Mouse (Mus musculus) fat pad, adult 2 months (tissue): ENCODE data around the gene Dgkb.

Experiments
- DNase-seq: peaks from one replicate; pipeline ENCODE4 v3.0.0-alpha.2; 2011; ENCODE audit warnings: low read depth, low spot score; ENCODE audit errors: extremely low read depth

Gene Dgkb

GRCm38 (mm10) chr12:37817426-37817825, at the start of gene Dgkb:
Dgkb (plus strand) TSS chr12:37817726.
- no peak for DNase-seq

DNA sequence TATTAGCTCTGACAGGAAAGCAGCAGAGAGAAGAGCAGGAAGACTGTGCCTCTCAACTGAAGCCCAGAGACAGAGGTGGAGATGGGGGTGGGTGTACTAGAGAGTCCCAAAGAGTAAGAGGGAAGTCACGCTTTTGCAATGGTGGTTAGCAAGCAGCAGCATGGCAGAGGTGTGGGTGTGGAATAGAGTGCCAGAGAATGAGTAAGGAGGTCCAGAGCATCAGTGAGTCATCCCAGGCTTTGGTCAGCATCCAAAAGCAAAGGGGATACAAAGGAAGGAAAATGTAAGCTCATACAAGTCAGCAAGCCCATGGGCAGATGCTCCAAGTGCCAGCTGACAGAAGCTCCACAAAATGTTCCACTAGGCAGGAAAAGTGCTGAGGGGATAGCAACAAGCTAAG, 47.7 kb upstream of the Dgkb start:
- no peak for DNase-seq

GRCm38 (mm10) chr12:37773681-37774357, 43.7 kb upstream of the Dgkb start:
- no peak for DNase-seq

DNA sequence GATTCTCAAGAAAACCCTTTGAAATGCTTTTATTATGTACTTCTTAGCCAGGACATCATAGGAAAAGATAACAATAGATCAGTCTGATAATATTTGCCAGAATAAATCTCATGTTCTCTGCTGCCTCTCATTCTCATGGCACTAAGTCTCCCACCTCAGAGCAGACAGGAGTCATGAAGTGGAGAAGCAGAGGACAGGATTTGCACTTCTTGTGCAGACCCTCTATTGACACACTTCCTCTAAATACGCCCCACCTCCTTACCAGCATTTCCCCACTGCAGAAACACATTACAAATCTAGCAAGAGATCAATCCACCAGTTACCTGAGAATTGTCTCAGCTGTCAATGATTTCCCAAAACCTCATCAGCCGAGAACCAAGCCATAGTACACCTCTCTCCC, 42.9 kb upstream of the Dgkb start:
- DNase-seq, result no peak

DNA sequence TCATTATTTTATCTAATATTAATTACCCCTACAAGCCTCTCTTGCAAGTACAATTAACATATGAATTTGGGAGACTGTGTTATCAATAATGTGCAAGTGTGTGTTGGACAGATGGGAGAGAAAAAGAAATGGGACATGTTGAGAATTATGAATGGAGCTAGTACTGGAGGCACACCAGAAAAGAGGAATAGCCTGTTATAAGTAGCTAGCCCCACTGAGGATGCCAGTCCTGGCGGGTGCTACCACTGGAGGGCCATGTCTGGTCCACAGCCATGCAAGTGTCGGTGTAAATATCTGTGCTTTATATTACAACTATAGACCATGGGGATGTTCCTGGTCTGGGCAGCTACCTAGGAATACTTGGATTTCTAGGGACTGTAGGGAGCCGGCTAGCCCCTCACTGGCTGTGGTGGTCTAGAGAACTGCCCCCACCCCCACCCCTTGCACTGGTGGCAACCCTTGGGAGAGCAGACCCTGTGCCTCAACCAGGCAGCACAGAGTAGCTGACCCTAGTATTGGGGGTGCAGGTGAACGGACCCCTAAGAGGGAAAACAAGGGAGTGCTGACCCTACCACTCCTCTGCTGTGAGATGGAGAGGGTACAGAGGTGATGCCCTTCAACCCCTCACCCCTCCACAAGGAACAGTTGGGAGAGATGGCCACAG, 21.1 kb upstream of the Dgkb start:
- no peak for DNase-seq

DNA sequence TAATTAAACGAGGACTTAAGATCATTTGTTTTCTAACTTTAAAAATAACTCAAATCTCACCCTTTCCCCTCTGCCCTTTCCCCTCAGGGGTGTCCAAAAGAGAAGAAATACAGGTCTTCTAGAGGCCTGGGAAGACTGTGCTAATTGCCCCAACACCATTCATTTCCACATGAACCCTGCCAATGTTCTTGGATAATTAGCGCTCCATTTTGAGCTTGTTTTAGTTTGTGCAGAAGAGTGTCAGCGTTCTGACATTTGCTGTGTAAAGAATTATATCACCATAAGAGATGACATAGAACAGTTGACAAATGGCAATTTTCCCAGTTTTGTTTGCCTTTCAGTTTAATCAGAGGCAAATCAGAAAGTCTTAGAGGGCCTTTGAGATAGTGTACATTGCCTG, 3.4 kb upstream of the Dgkb start:
- no peak for DNase-seq

- DNase-seq, result no peak
Observed at GRCm38 (mm10) chr12:37821052-37821810, 3.7 kb downstream of the Dgkb start.

GRCm38 (mm10) chr12:37880042-37881017, 62.8 kb downstream of the Dgkb start:
- DNase-seq, result no peak

DNA sequence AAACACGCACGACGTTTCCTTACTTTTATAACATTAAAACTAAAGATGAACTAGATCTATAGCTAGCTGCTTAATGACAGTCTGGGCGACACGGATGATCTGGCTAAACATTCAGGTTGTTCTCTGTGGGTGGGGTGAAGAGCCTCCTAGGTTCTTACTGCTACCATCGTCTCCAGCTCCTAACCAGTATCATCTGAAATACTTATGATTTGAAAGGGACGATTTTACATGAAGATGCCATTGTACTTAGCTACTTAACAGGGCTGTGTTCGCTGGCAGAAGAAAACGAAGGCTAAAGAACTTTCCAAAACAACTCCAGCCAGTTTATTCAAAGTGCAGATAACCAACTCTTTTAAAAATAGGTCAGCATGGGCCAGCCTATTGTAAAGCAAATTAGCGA, 63.9 kb downstream of the Dgkb start:
- no peak for DNase-seq

- DNase-seq, result no peak
Observed at GRCm38 (mm10) chr12:37882796-37883195, 65.3 kb downstream of the Dgkb start.

GRCm38 (mm10) chr12:37883781-37884180, 66.3 kb downstream of the Dgkb start:
- no peak for DNase-seq

DNA sequence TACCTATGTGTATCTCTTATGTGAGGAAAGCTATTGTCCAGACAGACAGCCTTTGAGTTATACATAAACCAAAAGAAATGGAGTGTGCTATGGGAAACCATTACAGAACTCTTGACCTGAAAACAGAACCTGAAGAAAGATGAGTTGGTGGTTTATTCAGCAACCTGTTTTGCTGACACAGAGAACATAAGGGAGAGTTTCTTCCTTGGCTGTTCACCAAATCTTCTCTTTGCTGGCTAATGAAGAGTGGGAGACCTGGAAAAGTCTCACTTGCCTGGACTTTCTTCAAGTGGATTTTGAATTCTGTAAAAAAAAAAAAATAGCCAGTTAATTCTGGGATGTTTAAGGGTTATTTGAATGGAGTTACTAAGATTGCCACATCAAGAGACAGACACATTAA, 71.1 kb downstream of the Dgkb start:
- no peak for DNase-seq

GRCm38 (mm10) chr12:37889431-37889830, 71.9 kb downstream of the Dgkb start:
- no peak for DNase-seq

- DNase-seq, result no peak
Observed at GRCm38 (mm10) chr12:37891336-37891735, 73.8 kb downstream of the Dgkb start.

DNA sequence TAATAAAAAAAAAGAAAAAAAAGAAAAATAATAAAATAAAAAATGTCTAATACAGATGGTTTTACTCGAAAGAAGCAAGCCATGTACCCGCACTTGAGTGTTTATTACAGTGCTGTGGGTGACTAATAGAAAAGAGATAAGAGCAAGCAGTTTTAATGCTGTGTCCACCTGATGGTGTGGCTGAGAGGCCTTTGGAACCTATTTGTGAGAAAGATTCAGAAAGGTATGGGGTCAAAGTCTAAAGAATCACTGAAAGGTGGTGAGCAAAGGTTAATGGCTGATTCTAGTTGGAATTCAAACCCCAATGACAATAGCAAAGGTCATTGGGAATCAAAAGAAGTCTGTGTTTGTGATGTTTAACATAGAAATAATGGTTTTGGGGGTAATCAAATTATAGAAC, 124.6 kb downstream of the Dgkb start:
- DNase-seq, result no peak

- DNase-seq, result no peak
Observed at GRCm38 (mm10) chr12:37956193-37956592, 138.7 kb downstream of the Dgkb start.

- no peak for DNase-seq
Observed at GRCm38 (mm10) chr12:37971482-37971881, 154.0 kb downstream of the Dgkb start.

GRCm38 (mm10) chr12:37978498-37979187, 161.1 kb downstream of the Dgkb start:
- no peak for DNase-seq

DNA sequence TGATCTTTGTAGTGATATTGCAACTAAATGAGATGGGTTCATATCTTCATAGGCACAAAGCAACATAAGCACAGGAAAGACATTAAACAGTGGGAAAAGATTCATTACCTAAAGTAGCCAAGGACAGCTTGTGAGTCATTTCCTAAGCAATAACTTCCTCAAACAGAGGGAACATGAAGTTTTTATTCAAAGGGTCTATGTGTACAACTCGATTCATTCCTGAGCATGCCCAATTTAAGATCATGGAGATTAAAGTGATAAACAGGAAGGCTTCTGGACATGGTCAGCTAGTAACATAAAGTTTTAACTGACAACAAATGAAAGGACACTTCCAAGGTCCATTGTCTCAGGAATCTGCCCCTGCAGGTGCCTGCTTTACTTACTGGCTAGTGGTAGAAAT, 167.8 kb downstream of the Dgkb start:
- DNase-seq, result no peak

GRCm38 (mm10) chr12:37988066-37988591, 170.6 kb downstream of the Dgkb start:
- no peak for DNase-seq
